Mouse (Mus musculus) brain, embryonic 14.5 days (tissue): Measurements from ENCODE around the gene Arl8a.
"Not testable (repeated sequence)": the region's sequence is repeated elsewhere in the genome, so short reads cannot be mapped to it uniquely, and the experiment has no call there.

Source experiments
- CTCF ChIP-seq: fragments of 200-500 bp; IDR thresholded peaks from 2 replicates; pipeline ENCODE4 v1.5.1; 2012; ENCODE audit warnings: inconsistent platforms, mild to moderate bottlenecking, moderate library complexity, borderline replicate concordance; ENCODE audit not compliant: insufficient read depth, insufficient read length; ENCODE audit errors: extremely low read depth
- POLR2A ChIP-seq: fragments of 200-500 bp; IDR thresholded peaks from 2 replicates; pipeline ENCODE4 v1.6.1; 2012; ENCODE audit warnings: mild to moderate bottlenecking, inconsistent platforms, borderline replicate concordance; ENCODE audit not compliant: poor library complexity, insufficient read depth, insufficient read length, severe bottlenecking; ENCODE audit errors: extremely low read depth

- not testable (repeated sequence) for TF ChIP-seq POLR2A, CTCF
Observed at GRCm38 (mm10) chr1:135194335-135194734, 47.7 kb downstream of the Arl8a start.
